Mouse (Mus musculus) ES-Bruce4 (cell line): ENCODE data around the gene Tmem101.

Experiments
- CTCF ChIP-seq: IDR thresholded peaks from one replicate; pipeline ENCODE4 v1.8.1; 2011; ENCODE audit warnings: low read depth, low read length
- POLR2A ChIP-seq: IDR thresholded peaks from one replicate; pipeline ENCODE4 v1.8.1; 2011; ENCODE audit warnings: low read length; ENCODE audit not compliant: insufficient read depth

DNA sequence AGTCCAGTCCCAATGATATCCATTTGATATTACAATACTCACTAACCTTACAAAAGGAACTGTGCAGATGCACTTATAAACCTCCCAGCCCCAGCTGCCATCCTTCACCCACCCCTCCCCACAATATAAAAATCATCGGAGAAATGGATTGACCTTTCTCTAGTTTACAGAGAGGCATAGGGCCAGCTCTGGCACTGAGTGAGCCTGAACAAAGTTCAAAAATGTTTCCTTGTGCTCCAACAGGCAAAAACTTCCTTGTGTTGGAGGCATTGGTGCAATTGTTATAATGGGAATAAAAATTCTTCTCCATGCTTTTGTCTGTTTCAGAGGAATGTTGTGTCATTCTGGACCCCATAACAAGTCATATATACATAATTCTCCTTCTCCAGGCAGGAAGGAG lies 30.0 kb upstream of the Tmem101 start:
- TF ChIP-seq POLR2A, result no peak
- no peak for TF ChIP-seq CTCF
